8 mouse cellular contexts compared by ENCODE assay signal in genomic region chr15:81796228-81796627, GRCm38 (mm10). TPM values are rescaled to one million over a fixed set of nuclear protein-coding genes. Genes with fewer than 3 reads are reported as not detected.
DNase-seq lines count a peak whose midpoint lies in the region; ATAC-seq and TF ChIP-seq lines count a peak whose summit lies in the region.

No protein-coding gene starts in this region.

- DNase-seq in embryo, embryonic 11 days, result peak; percentile 20
- no peak for DNase-seq in embryo, embryonic 9.5 days (ENCODE audit: extremely low spot score)
- DNase-seq in thymus, postnatal 4 days, result peak; percentile 53
- DNase-seq in thymus, adult 18-20 months, result no peak
- DNase-seq in liver, postnatal 0 days, result no peak
- no peak for DNase-seq in right cerebral cortex, postnatal 14 days
- DNase-seq in c-Kit-positive CD71-positive TER-119-positive erythroid progenitor cells, embryonic 14.5 days (ENCODE audit: low spot score), result no peak

- WGBS in liver, postnatal 0 days (ENCODE audit: insufficient replicate concordance), result 65% methylated on average over 3 of the region's 3 CpGs

- 0 out of 2 replicates have a peak, but pooled peaks cover 3% of the 10 kb centered on the region for H3K4me1 ChIP-seq in liver, postnatal 0 days (ENCODE audit: insufficient read depth)

- peak; percentile 73 for TF ChIP-seq CTCF in liver, postnatal 0 days (IDR thresholded peaks at IDR 0.05; ENCODE audit: low read depth)

- no peak overlapping the region for H3K4me3 ChIP-seq in liver, postnatal 0 days (ENCODE audit: low read depth, low read length)

- no peak for TF ChIP-seq EP300 in liver, postnatal 0 days (IDR thresholded peaks at IDR 0.05; ENCODE audit: low read depth)

- H3K27me3 ChIP-seq in liver, postnatal 0 days (ENCODE audit: insufficient read depth, low read length), result no peaks in the 10 kb centered on the region

- H3K4me2 ChIP-seq in liver, postnatal 0 days (ENCODE audit: low read depth, low read length), result no peak overlapping the region

- ATAC-seq in liver, postnatal 0 days, result peak; percentile 56; the same call in 1 of the 2 replicates
- no peak for ATAC-seq in megakaryocyte, adult 5-6 weeks (ENCODE audit: poor library complexity, severe bottlenecking)

- H3K27ac ChIP-seq in liver, postnatal 0 days (ENCODE audit: low read depth), result no peak overlapping the region

- no peaks in the 10 kb centered on the region for H3K9me3 ChIP-seq in liver, postnatal 0 days (ENCODE audit: low read length)

- H3K36me3 ChIP-seq in liver, postnatal 0 days (replicated peaks; ENCODE audit: insufficient read depth, low read length), result peaks cover 3% of the 10 kb centered on the region; the same call in 1 of the 2 replicates

- H3K9ac ChIP-seq in liver, postnatal 0 days (replicated peaks), result no peak overlapping the region

RNA-seq across cellular contexts. Expression of gene Tef, which starts 6.0 kb away (rescaled TPM):
- polyA plus RNA-seq in liver, postnatal 0 days (2015; fragmentation: Nextera tagmentation; extraction: Ambion mirVana), result 14.0 and 16.3 TPM in 2 replicates
- total RNA-seq in megakaryocyte, adult 5-6 weeks (2015), result 3.1 and 3.3 TPM in 2 replicates
- total RNA-seq in megakaryocyte, adult 5-6 weeks (2017), result 6.5 and 8.6 TPM in 2 replicates

RNA-seq across cellular contexts. Expression of gene Rangap1, which starts 50.9 kb away (rescaled TPM):
- polyA plus RNA-seq in liver, postnatal 0 days (2015; fragmentation: Nextera tagmentation; extraction: Ambion mirVana), result 31.3 and 38.0 TPM in 2 replicates
- total RNA-seq in megakaryocyte, adult 5-6 weeks (2015), result 29.8 and 32.0 TPM in 2 replicates
- total RNA-seq in megakaryocyte, adult 5-6 weeks (2017), result 76.5 and 79.1 TPM in 2 replicates

RNA-seq across cellular contexts. Expression of gene Zc3h7b, which starts 51.4 kb away (rescaled TPM):
- 3.3 and 4.2 TPM in 2 replicates for polyA plus RNA-seq in liver, postnatal 0 days (2015; fragmentation: Nextera tagmentation; extraction: Ambion mirVana)
- 5.8 and 6.2 TPM in 2 replicates for total RNA-seq in megakaryocyte, adult 5-6 weeks (2015)
- total RNA-seq in megakaryocyte, adult 5-6 weeks (2017), result 5.5 and 7.0 TPM in 2 replicates

Comparison
In these comparisons a context has a peak if more than half of its experiments do, and no peak if none do; other contexts are left out.
1. DNase-seq: peak in embryo, embryonic 11 days (single experiment) and thymus, postnatal 4 days (single experiment); none in embryo, embryonic 9.5 days (single experiment), thymus, adult 18-20 months (0 of 2), liver, postnatal 0 days (single experiment), right cerebral cortex, postnatal 14 days (single experiment) and c-Kit-positive CD71-positive TER-119-positive erythroid progenitor cells, embryonic 14.5 days (single experiment).